Mouse (Mus musculus) midbrain, embryonic 13.5 days (tissue): ENCODE results near the gene Gramd1b. TPM values are rescaled to one million over a fixed set of nuclear protein-coding genes. Genes with fewer than 3 reads are reported as not detected.

Experiments
- ATAC-seq: fragments of 200-750 bp; cut with Nextera tagmentation; 2 replicates; pipeline ENCODE4 v1.8.0; 2017; ENCODE audit warnings: mild to moderate bottlenecking, moderate TSS enrichment, moderate library complexity
- H3K27ac ChIP-seq: fragments of 300-500 bp; sonication (generic); 2 replicates; pipeline ENCODE4 v1.5.1; 2015; ENCODE audit warnings: inconsistent platforms, mild to moderate bottlenecking, moderate library complexity
- H3K27me3 ChIP-seq: fragments of 300-500 bp; sonication (generic); 2 replicates; pipeline ENCODE4 v1.6.1; 2015; ENCODE audit warnings: mild to moderate bottlenecking, inconsistent platforms
- H3K36me3 ChIP-seq: fragments of 300-500 bp; sonication (generic); 2 replicates; pipeline ENCODE4 v1.6.1; 2015; ENCODE audit warnings: mild to moderate bottlenecking, inconsistent platforms
- H3K4me1 ChIP-seq: fragments of 300-500 bp; sonication (generic); replicated peaks from 2 replicates; pipeline ENCODE4 v1.6.1; 2015; ENCODE audit warnings: inconsistent platforms
- H3K4me2 ChIP-seq: fragments of 300-500 bp; sonication (generic); replicated peaks from 2 replicates; pipeline ENCODE4 v1.6.1; 2015; ENCODE audit warnings: moderate library complexity, mild to moderate bottlenecking, inconsistent platforms
- H3K4me3 ChIP-seq: fragments of 300-500 bp; sonication (generic); replicated peaks from 2 replicates; pipeline ENCODE4 v1.5.1; 2015; ENCODE audit warnings: mild to moderate bottlenecking, inconsistent platforms
- H3K9ac ChIP-seq: fragments of 300-500 bp; sonication (generic); replicated peaks from 2 replicates; pipeline ENCODE4 v1.6.1; 2015; ENCODE audit warnings: mild to moderate bottlenecking, inconsistent platforms
- H3K9me3 ChIP-seq: fragments of 300-500 bp; sonication (generic); 2 replicates; pipeline ENCODE4 v1.6.1; 2016; ENCODE audit warnings: mild to moderate bottlenecking, inconsistent platforms
- WGBS: fragments of 180-500 bp; shearing (Covaris S2); methylation state at CpG from one replicate; pipeline ENCODE4 v1.1.7; 2015; 5-methylcytosine and 5-hydroxymethylcytosine counted together
- polyA plus RNA-seq: library from polyadenylated mRNA; unstranded; fragments of >200 nt; fragmentation: Nextera tagmentation; extraction: Ambion mirVana; gene quantifications from 2 replicates; pipeline ENCODE4 v1.2.1, GENCODE M21; 2015

Gramd1b gene
- polyA plus RNA-seq, 1 experiment from 2014 or later, result 8.1 TPM

DNA sequence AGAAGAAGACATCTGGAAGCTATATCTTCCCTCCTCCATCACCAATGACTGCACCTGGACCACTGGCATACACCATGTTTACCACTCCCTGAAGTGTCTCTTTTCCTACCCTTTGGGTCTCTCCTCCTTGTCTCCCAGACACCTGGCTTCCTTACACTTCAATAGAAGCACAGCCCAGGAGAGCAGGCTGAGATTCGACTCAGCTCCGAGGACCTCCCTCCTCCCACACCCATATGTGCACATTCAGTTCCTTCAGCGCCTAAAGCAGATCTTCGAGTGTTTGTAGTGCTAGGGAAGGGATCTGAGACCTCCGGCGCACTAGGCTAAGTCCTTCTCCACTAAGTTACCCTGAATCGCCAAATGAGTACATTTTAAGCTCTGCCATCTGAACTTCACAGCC lies 127.4 kb downstream of the Gramd1b start:
- Histone ChIP-seq H3K4me3 (no peak overlapping the region), H3K27me3 (no peaks in the 10 kb centered on the region), H3K36me3 (no peaks in the 10 kb centered on the region), H3K9ac (no peak overlapping the region), H3K4me2 (no peak overlapping the region), H3K4me1 (peaks cover 5% of the 10 kb centered on the region; the same call in 1 of the 2 replicates), H3K9me3 (no peaks in the 10 kb centered on the region), H3K27ac (no peak overlapping the region)
- WGBS, result 89% methylated on average over 7 of the region's 7 CpGs
- no peak for ATAC-seq

- Histone ChIP-seq H3K27ac (no peak overlapping the region), H3K36me3 (no peaks in the 10 kb centered on the region), H3K4me2 (no peak overlapping the region), H3K27me3 (no peaks in the 10 kb centered on the region), H3K4me3 (no peak overlapping the region), H3K9me3 (no peaks in the 10 kb centered on the region), H3K4me1 (peaks cover 8% of the 10 kb centered on the region), H3K9ac (no peak overlapping the region)
- 90% methylated on average over 5 of the region's 5 CpGs for WGBS
- no peak for ATAC-seq
Measured at GRCm38 (mm10) chr9:40401818-40402217, 129.4 kb downstream of the Gramd1b start.

GRCm38 (mm10) chr9:40400854-40401253 lies 130.3 kb downstream of the Gramd1b start:
- WGBS, result 84% methylated on average over 9 of the region's 9 CpGs
- H3K9ac ChIP-seq, result no peak overlapping the region
- no peaks in the 10 kb centered on the region for H3K27me3 ChIP-seq
- no peaks in the 10 kb centered on the region for H3K9me3 ChIP-seq
- no peak overlapping the region for H3K27ac ChIP-seq
- H3K4me1 ChIP-seq, result peaks cover 7% of the 10 kb centered on the region
- no peak overlapping the region for H3K4me3 ChIP-seq
- H3K4me2 ChIP-seq, result no peak overlapping the region
- ATAC-seq, result no peak
- H3K36me3 ChIP-seq, result no peaks in the 10 kb centered on the region

DNA sequence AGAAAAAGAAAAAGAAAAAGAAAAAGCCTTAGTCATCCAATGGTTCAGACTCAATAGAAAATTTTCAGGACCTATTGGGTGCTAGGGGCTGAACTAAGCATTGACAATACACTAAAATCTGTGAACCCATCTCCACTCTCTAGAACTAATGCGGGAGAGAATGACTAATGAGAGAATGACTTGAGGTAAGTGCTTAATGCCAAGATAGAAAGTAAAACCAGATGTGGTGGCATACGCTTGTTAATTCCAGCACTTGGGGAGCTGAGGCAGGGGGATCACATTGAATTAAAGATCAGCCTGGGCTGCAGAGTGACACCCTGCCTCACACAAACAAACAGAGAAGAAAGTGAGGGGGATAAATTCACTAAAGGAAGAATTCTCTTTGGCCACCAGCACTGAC lies 131.0 kb downstream of the Gramd1b start:
- Histone ChIP-seq H3K4me2 (no peak overlapping the region), H3K27ac (no peak overlapping the region), H3K4me3 (no peak overlapping the region), H3K27me3 (no peaks in the 10 kb centered on the region), H3K9me3 (no peaks in the 10 kb centered on the region), H3K4me1 (peaks cover 5% of the 10 kb centered on the region), H3K36me3 (no peaks in the 10 kb centered on the region), H3K9ac (no peak overlapping the region)
- 87% methylated on average over 2 of the region's 2 CpGs for WGBS
- ATAC-seq, result no peak

GRCm38 (mm10) chr9:40399359-40399932 lies 131.7 kb downstream of the Gramd1b start:
- H3K9ac ChIP-seq, result no peak overlapping the region
- H3K9me3 ChIP-seq, result no peaks in the 10 kb centered on the region
- no peak for ATAC-seq
- 86% methylated on average over 6 of the region's 6 CpGs for WGBS
- no peak overlapping the region for H3K4me2 ChIP-seq
- no peak overlapping the region for H3K27ac ChIP-seq
- no peak overlapping the region for H3K4me3 ChIP-seq
- no peaks in the 10 kb centered on the region for H3K27me3 ChIP-seq
- peaks cover 5% of the 10 kb centered on the region for H3K4me1 ChIP-seq
- H3K36me3 ChIP-seq, result no peaks in the 10 kb centered on the region

DNA sequence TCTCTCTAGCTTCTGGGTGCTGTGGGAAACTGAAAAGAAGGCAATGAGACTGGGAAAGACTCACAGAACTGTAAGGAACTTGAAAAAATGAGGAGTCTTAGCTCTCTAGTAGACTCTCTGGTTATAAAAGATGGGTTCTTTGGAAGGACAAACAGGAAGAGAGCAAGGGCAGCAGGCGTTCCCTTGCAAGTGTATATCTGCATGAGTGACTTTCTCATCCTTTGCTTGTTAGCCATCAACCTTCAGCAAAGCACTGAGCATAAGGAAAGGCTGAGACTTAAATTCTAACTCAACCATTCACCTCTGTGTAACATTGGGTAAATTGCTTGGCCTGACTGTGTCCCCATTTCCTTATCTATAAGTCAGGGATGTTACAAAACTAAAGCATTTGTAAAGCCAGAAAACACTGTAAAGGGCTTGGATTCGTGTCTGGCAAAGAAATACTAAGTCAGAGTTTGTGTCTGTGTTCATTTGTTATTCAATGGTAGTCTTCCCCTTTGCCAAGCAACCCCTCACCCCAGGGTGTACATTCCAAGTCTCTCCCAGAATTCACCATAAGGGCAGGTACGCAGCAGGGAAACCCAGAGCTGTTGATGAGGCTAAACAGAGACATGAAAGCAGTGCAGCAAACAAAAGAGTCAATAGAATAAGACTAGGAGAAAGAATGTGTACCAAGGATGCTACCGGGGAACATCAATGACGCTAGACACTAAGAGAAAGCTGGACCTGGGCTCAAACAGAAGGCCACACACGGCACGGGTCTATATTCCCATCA lies 133.5 kb downstream of the Gramd1b start:
- 61% methylated on average over 7 of the region's 7 CpGs for WGBS
- Histone ChIP-seq H3K9me3 (no peaks in the 10 kb centered on the region), H3K4me2 (no peak overlapping the region), H3K36me3 (no peaks in the 10 kb centered on the region), H3K4me3 (no peak overlapping the region), H3K9ac (no peak overlapping the region), H3K27ac (no peak overlapping the region; the same call in 1 of the 2 replicates), H3K27me3 (no peaks in the 10 kb centered on the region), H3K4me1 (peaks cover 10% of the 10 kb centered on the region)
- no peak; the same call in 1 of the 2 replicates for ATAC-seq

DNA sequence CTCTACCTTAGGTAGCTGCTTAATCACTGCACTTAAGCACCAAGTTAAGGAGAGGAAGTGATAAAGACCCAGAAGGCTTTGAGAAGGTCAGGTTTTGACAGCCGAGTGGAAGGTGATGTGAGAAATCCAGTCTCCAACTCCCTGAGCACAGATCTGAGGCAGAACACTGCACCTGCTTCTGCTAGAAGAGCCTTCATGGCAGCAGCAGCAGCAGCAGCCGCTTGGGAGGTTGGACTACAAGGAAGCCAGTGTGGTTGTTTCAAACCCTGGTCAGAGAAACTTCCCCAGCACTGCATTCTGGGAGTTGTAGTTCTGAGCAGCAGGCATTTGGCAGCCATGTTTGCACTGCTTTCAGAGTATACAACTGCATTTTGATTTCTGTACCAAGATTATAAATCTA lies 134.1 kb downstream of the Gramd1b start:
- Histone ChIP-seq H3K27ac (peak overlapping the region; percentile 68), H3K4me3 (peak overlapping the region; percentile 17), H3K9me3 (no peaks in the 10 kb centered on the region), H3K27me3 (no peaks in the 10 kb centered on the region), H3K4me1 (peaks cover 16% of the 10 kb centered on the region), H3K9ac (no peak overlapping the region), H3K4me2 (peak overlapping the region; percentile 40), H3K36me3 (no peaks in the 10 kb centered on the region)
- ATAC-seq, result peak; percentile 82
- WGBS, result 21% methylated on average over 2 of the region's 2 CpGs

DNA sequence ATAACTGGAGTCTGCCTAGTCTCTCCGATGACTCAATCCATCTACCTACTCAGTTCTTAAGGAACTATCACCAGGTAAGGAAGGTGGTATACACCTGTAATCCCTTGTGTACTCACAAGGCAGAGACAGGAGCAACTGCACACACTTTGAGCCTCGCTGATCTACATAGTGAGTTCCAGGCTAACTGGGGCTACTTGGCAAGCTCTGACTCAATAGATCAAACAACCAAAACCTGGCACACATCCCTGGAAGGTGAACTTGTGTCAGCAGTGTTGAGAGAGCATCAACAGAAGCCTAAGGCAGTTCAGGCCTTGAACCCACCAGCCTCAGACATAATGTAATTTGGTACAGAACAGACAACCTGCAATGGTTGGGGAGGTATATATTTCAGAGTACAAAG lies 135.0 kb downstream of the Gramd1b start:
- H3K4me2 ChIP-seq, result no peak overlapping the region
- H3K27ac ChIP-seq, result no peak overlapping the region
- WGBS, result 92% methylated on average over 2 of the region's 2 CpGs
- H3K4me3 ChIP-seq, result no peak overlapping the region
- no peak for ATAC-seq
- H3K9ac ChIP-seq, result no peak overlapping the region
- H3K4me1 ChIP-seq, result peaks cover 25% of the 10 kb centered on the region
- no peaks in the 10 kb centered on the region for H3K27me3 ChIP-seq
- H3K9me3 ChIP-seq, result no peaks in the 10 kb centered on the region
- no peaks in the 10 kb centered on the region for H3K36me3 ChIP-seq

DNA sequence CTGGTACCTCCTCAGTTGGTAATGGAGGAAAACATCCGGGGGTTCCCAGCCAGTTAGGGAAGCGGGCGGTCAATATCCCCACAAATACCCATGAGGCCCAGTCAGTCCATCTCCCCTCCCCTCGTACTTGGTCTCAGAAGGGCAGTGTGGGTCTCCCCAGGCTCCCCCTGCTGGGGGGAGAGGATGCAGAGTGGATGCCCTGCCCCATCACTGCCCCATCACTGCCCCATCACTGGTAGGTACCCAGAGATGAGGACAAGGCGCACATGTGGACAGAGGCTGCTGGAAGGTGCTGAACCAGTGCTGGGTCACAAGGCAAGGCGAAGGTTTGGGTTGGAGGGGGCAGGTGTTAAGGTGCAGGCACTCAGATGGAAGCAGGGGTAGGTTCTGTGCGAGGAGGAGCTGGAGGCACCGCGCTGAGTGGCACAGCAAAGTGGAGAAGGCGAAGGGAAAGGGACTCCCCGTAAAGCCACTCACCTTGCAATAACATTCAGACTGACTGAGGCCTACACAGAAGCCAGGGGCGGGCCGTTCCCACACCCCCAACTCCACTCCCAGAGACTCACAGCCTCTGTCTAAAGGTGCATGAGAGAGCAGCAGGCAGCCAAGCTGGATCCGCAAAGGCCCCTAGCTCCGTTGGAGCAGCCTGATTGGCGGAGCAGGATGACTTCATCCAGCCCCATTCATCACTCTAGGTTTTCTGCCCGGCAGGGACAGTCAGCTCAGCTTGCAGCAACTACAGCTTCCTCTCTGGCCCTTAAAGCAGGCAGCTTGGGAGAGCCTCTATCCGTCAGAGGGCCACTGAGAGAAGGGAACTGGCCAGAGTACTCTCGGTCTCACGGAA lies 139.1 kb downstream of the Gramd1b start:
- Histone ChIP-seq H3K27me3 (no peaks in the 10 kb centered on the region), H3K4me2 (peak overlapping the region; percentile 50), H3K9me3 (no peaks in the 10 kb centered on the region), H3K27ac (peak overlapping the region; percentile 85), H3K4me1 (peaks cover 31% of the 10 kb centered on the region), H3K9ac (peak overlapping the region; percentile 53), H3K36me3 (no peaks in the 10 kb centered on the region), H3K4me3 (peak overlapping the region; percentile 25)
- 16% methylated on average over 20 of the region's 20 CpGs for WGBS
- peak; percentile 91 for ATAC-seq

- peak overlapping the region; percentile 50 for H3K4me2 ChIP-seq
- H3K4me3 ChIP-seq, result peak overlapping the region; percentile 25; the same call in 1 of the 2 replicates
- H3K9me3 ChIP-seq, result no peaks in the 10 kb centered on the region
- H3K27ac ChIP-seq, result peak overlapping the region; percentile 85; the same call in 1 of the 2 replicates
- H3K9ac ChIP-seq, result peak overlapping the region; percentile 53
- no peaks in the 10 kb centered on the region for H3K36me3 ChIP-seq
- H3K27me3 ChIP-seq, result no peaks in the 10 kb centered on the region
- H3K4me1 ChIP-seq, result peaks cover 26% of the 10 kb centered on the region
- 71% methylated on average over 17 of the region's 17 CpGs for WGBS
- ATAC-seq, result peak; percentile 35; the same call in 1 of the 2 replicates
Measured at GRCm38 (mm10) chr9:40391359-40391758, 139.8 kb downstream of the Gramd1b start.

DNA sequence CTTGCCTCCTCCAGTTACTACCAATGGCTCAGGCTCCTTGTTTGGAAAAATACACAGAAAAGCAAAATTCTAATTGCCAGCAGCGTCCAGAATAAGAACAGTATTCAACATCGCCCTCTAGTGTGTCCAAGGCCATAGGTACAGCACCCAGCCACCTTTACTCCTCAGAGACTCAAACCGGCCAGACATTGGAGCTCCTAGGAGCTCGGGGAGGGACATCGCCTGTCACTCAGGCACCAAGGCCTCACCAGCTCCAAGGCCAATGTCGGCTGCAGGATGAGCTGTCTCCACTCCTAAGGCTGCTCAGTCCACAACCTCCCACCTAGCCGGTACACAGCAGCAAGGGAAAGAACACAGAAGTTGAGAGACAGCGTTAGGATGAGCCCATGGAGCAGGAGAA lies 140.3 kb downstream of the Gramd1b start:
- H3K9ac ChIP-seq, result peak overlapping the region; percentile 53; the same call in 1 of the 2 replicates
- no peak overlapping the region for H3K4me3 ChIP-seq
- H3K9me3 ChIP-seq, result no peaks in the 10 kb centered on the region
- no peaks in the 10 kb centered on the region for H3K36me3 ChIP-seq
- peak; percentile 46; the same call in 1 of the 2 replicates for ATAC-seq
- no peaks in the 10 kb centered on the region for H3K27me3 ChIP-seq
- WGBS, result 40% methylated on average over 8 of the region's 8 CpGs
- H3K27ac ChIP-seq, result 0 out of 2 replicates have a peak overlapping the region, but pooled peaks have one; percentile 85
- peaks cover 26% of the 10 kb centered on the region for H3K4me1 ChIP-seq
- H3K4me2 ChIP-seq, result peak overlapping the region; percentile 50

GRCm38 (mm10) chr9:40390396-40390760 lies 140.8 kb downstream of the Gramd1b start:
- H3K27me3 ChIP-seq, result no peaks in the 10 kb centered on the region
- H3K36me3 ChIP-seq, result no peaks in the 10 kb centered on the region
- no peak for ATAC-seq
- WGBS, result 95% methylated on average over 8 of the region's 8 CpGs
- no peak overlapping the region for H3K4me2 ChIP-seq
- H3K27ac ChIP-seq, result no peak overlapping the region
- H3K4me1 ChIP-seq, result peaks cover 26% of the 10 kb centered on the region
- H3K9ac ChIP-seq, result no peak overlapping the region
- H3K4me3 ChIP-seq, result no peak overlapping the region
- H3K9me3 ChIP-seq, result no peaks in the 10 kb centered on the region
